Mouse (Mus musculus) kidney, adult 2 months (tissue): ENCODE measurements around the gene Fam189b.

ENCODE experiments used
- CTCF ChIP-seq: fragments of 200-500 bp; conservative IDR thresholded peaks from 2 replicates; pipeline ENCODE4 v1.5.1; 2011; ENCODE audit warnings: low read depth, mild to moderate bottlenecking, control low read depth, low read length, moderate library complexity, mixed read lengths; ENCODE audit not compliant: insufficient read depth, insufficient read length
- POLR2A ChIP-seq: fragments of 200-500 bp; IDR thresholded peaks from one replicate; pipeline ENCODE4 v1.6.1; 2011; ENCODE audit warnings: low read depth, low read length, control low read depth

GRCm38 (mm10) chr3:89179056-89179455 lies 3.9 kb upstream of the Fam189b start:
- no peak for TF ChIP-seq POLR2A
- TF ChIP-seq CTCF, result no peak
